Mouse (Mus musculus) neural tube, embryonic 14.5 days (tissue): ENCODE measurements around the gene Lta. TPM values are rescaled to one million over a fixed set of nuclear protein-coding genes. Genes with fewer than 3 reads are reported as not detected.
"Not testable (repeated sequence)": the region's sequence is repeated elsewhere in the genome, so short reads cannot be mapped to it uniquely, and the experiment has no call there.

ENCODE experiments used
- ATAC-seq: fragments of 200-750 bp; cut with Nextera tagmentation; 2 replicates; pipeline ENCODE4 v1.8.0; 2017; ENCODE audit warnings: low read depth, mild to moderate bottlenecking, moderate TSS enrichment, moderate library complexity
- H3K27ac ChIP-seq: fragments of 300-500 bp; sonication (generic); 2 replicates; pipeline ENCODE4 v1.5.1; 2014; ENCODE audit warnings: low read depth, mild to moderate bottlenecking, control low read depth, low read length, moderate library complexity, mixed read lengths
- H3K27me3 ChIP-seq: fragments of 300-500 bp; sonication (generic); 2 replicates; pipeline ENCODE4 v1.6.1; 2014; ENCODE audit warnings: low read length; ENCODE audit not compliant: control insufficient read depth, insufficient read depth
- H3K36me3 ChIP-seq: fragments of 300-500 bp; sonication (generic); 2 replicates; pipeline ENCODE4 v1.6.1; 2014; ENCODE audit warnings: low read length, mixed read lengths; ENCODE audit not compliant: control insufficient read depth, insufficient read depth
- H3K4me1 ChIP-seq: fragments of 300-500 bp; sonication (generic); 2 replicates; pipeline ENCODE4 v1.6.1; 2014; ENCODE audit warnings: low read length; ENCODE audit not compliant: control insufficient read depth, insufficient read depth
- H3K4me2 ChIP-seq: fragments of 300-500 bp; sonication (generic); 2 replicates; pipeline ENCODE4 v1.6.1; 2014; ENCODE audit warnings: mild to moderate bottlenecking, low read depth, low read length, control low read depth
- H3K4me3 ChIP-seq: fragments of 300-500 bp; sonication (generic); 2 replicates; pipeline ENCODE4 v1.5.1; 2014; ENCODE audit warnings: low read depth, low read length, control low read depth, mixed read lengths
- H3K9ac ChIP-seq: fragments of 300-500 bp; sonication (generic); replicated peaks from 2 replicates; pipeline ENCODE4 v1.6.1; 2014; ENCODE audit warnings: low read depth, mild to moderate bottlenecking, control low read depth, low read length, mixed read lengths
- H3K9me3 ChIP-seq: fragments of 300-500 bp; sonication (generic); 2 replicates; pipeline ENCODE4 v1.6.1; 2016; ENCODE audit warnings: low read length; ENCODE audit not compliant: control insufficient read depth
- WGBS: fragments of 180-500 bp; shearing (Covaris S2); extraction: QIAGEN DNeasy Blood & Tissue Kit; methylation state at CpG from one replicate; pipeline ENCODE4 v1.1.7; 2014; 5-methylcytosine and 5-hydroxymethylcytosine counted together
- polyA plus RNA-seq: library from polyadenylated mRNA; unstranded; fragments of >200 nt; fragmentation: Nextera tagmentation; extraction: Ambion mirVana; gene quantifications from 2 replicates; pipeline ENCODE4 v1.2.1, GENCODE M21; 2014

The Lta gene
- polyA plus RNA-seq, 1 experiment from 2014 or later = 0.24 TPM

GRCm38 (mm10) chr17:35240384-35241304, 35.5 kb upstream of the Lta start:
- ATAC-seq = no peak
- H3K4me3 ChIP-seq = peak overlapping the region; percentile 99
- peaks cover 40% of the 10 kb centered on the region for H3K4me1 ChIP-seq
- WGBS = 36% methylated on average over 12 of the region's 12 CpGs
- H3K36me3 ChIP-seq = peaks cover 24% of the 10 kb centered on the region
- peak overlapping the region; percentile 56 for H3K4me2 ChIP-seq
- H3K27me3 ChIP-seq = no peaks in the 10 kb centered on the region
- H3K27ac ChIP-seq = peak overlapping the region; percentile 99
- peak overlapping the region; percentile 25; the same call in 1 of the 2 replicates for H3K9ac ChIP-seq
- no peaks in the 10 kb centered on the region for H3K9me3 ChIP-seq

- Histone ChIP-seq H3K4me1 (peaks cover 36% of the 10 kb centered on the region), H3K9ac (no peak overlapping the region), H3K4me3 (no peak overlapping the region), H3K27me3 (no peaks in the 10 kb centered on the region), H3K27ac (no peak overlapping the region), H3K36me3 (peaks cover 15% of the 10 kb centered on the region), H3K4me2 (no peak overlapping the region), H3K9me3 (no peaks in the 10 kb centered on the region)
- WGBS = 84% methylated on average over 5 of the region's 5 CpGs
- no peak for ATAC-seq
Observed at GRCm38 (mm10) chr17:35239700-35240099, 34.5 kb upstream of the Lta start.

- peak overlapping the region; percentile 49 for H3K4me3 ChIP-seq
- H3K4me2 ChIP-seq = peak overlapping the region; percentile 70
- H3K4me1 ChIP-seq = peaks cover 23% of the 10 kb centered on the region
- H3K36me3 ChIP-seq = no peaks in the 10 kb centered on the region
- H3K27ac ChIP-seq = no peak overlapping the region; the same call in 1 of the 2 replicates
- peak overlapping the region; percentile 59; the same call in 1 of the 2 replicates for H3K9ac ChIP-seq
- H3K27me3 ChIP-seq = no peaks in the 10 kb centered on the region
- no peak for ATAC-seq
- WGBS = 93% methylated on average over 12 of the region's 12 CpGs
- H3K9me3 ChIP-seq = no peaks in the 10 kb centered on the region
Observed at GRCm38 (mm10) chr17:35237504-35237903, 32.4 kb upstream of the Lta start.

GRCm38 (mm10) chr17:35236996-35237395, 31.8 kb upstream of the Lta start:
- Histone ChIP-seq H3K27me3 (no peaks in the 10 kb centered on the region), H3K9me3 (no peaks in the 10 kb centered on the region), H3K9ac (peak overlapping the region; percentile 59), H3K36me3 (no peaks in the 10 kb centered on the region), H3K27ac (peak overlapping the region; percentile 88), H3K4me2 (peak overlapping the region; percentile 70), H3K4me1 (peaks cover 23% of the 10 kb centered on the region), H3K4me3 (peak overlapping the region; percentile 49)
- 74% methylated on average over 9 of the region's 9 CpGs for WGBS
- no peak for ATAC-seq

GRCm38 (mm10) chr17:35236390-35236746, 31.2 kb upstream of the Lta start:
- Histone ChIP-seq H3K4me2 (peak overlapping the region; percentile 70), H3K4me3 (peak overlapping the region; percentile 49), H3K9ac (peak overlapping the region; percentile 59), H3K27ac (peak overlapping the region; percentile 88), H3K36me3 (0 out of 2 replicates have a peak, but pooled peaks cover under 1% of the 10 kb centered on the region), H3K9me3 (no peaks in the 10 kb centered on the region), H3K27me3 (no peaks in the 10 kb centered on the region), H3K4me1 (peaks cover 23% of the 10 kb centered on the region)
- under 1% methylated on average over 18 of the region's 18 CpGs for WGBS
- ATAC-seq = peak; percentile 85

- ATAC-seq = peak; percentile 80
- Histone ChIP-seq H3K9me3 (no peaks in the 10 kb centered on the region), H3K4me1 (peaks cover 23% of the 10 kb centered on the region), H3K4me2 (peak within 1 kb of the TSS; percentile 70), H3K4me3 (peak within 1 kb of the TSS; percentile 49), H3K9ac (peak within 1 kb of the TSS; percentile 59), H3K27me3 (no peaks in the 10 kb centered on the region), H3K36me3 (0 out of 2 replicates have a peak, but pooled peaks cover 5% of the 10 kb centered on the region), H3K27ac (peak within 1 kb of the TSS; percentile 88)
- WGBS = under 1% methylated on average over 35 of the region's 35 CpGs
Observed at GRCm38 (mm10) chr17:35235614-35236389, 30.7 kb upstream of the Lta start, which contains the start of gene Nfkbil1. Gene Nfkbil1 (minus strand): TSS chr17:35235792.

GRCm38 (mm10) chr17:35234903-35235302, 29.8 kb upstream of the Lta start:
- ATAC-seq = no peak
- H3K4me2 ChIP-seq = peak overlapping the region; percentile 70
- 11% methylated on average over 31 of the region's 31 CpGs for WGBS
- 0 out of 2 replicates have a peak, but pooled peaks cover 5% of the 10 kb centered on the region for H3K36me3 ChIP-seq
- no peaks in the 10 kb centered on the region for H3K27me3 ChIP-seq
- H3K27ac ChIP-seq = peak overlapping the region; percentile 88
- no peaks in the 10 kb centered on the region for H3K9me3 ChIP-seq
- H3K4me1 ChIP-seq = peaks cover 15% of the 10 kb centered on the region; the same call in 1 of the 2 replicates
- peak overlapping the region; percentile 49 for H3K4me3 ChIP-seq
- H3K9ac ChIP-seq = peak overlapping the region; percentile 59

GRCm38 (mm10) chr17:35234090-35234489, 28.9 kb upstream of the Lta start:
- Histone ChIP-seq H3K4me2 (peak overlapping the region; percentile 70), H3K36me3 (peaks cover 12% of the 10 kb centered on the region; the same call in 1 of the 2 replicates), H3K4me1 (peaks cover 15% of the 10 kb centered on the region; the same call in 1 of the 2 replicates)
- H3K9ac ChIP-seq, H3K27me3 ChIP-seq, H3K4me3 ChIP-seq, H3K27ac ChIP-seq, ATAC-seq, H3K9me3 ChIP-seq: not testable (repeated sequence)
- 85% methylated on average over 7 of the region's 7 CpGs for WGBS
